Mouse (Mus musculus) kidney, embryonic 14.5 days (tissue): Measurements from ENCODE around the gene Camk1g. TPM values are rescaled to one million over a fixed set of nuclear protein-coding genes. Genes with fewer than 3 reads are reported as not detected.

Source experiments
- polyA plus RNA-seq: library from polyadenylated mRNA; unstranded; fragments of >200 nt; fragmentation: Nextera tagmentation; extraction: Ambion mirVana; gene quantifications from 2 replicates; pipeline ENCODE4 v1.2.1, GENCODE M21; 2014

Camk1g gene
- polyA plus RNA-seq, 1 experiment from 2014 or later = 13.4 TPM

Other genes with a start within 250 kb of the Camk1g start
- 9.0 and 11.0 TPM in 2 replicates for gene Diexf, start 240.0 kb downstream of the Camk1g start, polyA plus RNA-seq
- 7.4 and 16.1 TPM in 2 replicates for gene Irf6, start 217.2 kb downstream of the Camk1g start, polyA plus RNA-seq
- 13.1 and 16.0 TPM in 2 replicates for gene A130010J15Rik, start 202.3 kb downstream of the Camk1g start, polyA plus RNA-seq
- gene Traf3ip3, start 168.6 kb downstream of the Camk1g start, polyA plus RNA-seq = 0.50 and 1.6 TPM in 2 replicates
- 0.29 and 0.49 TPM in 2 replicates for gene Lamb3, start 162.6 kb downstream of the Camk1g start, polyA plus RNA-seq
- gene Hsd11b1, start 106.2 kb downstream of the Camk1g start, polyA plus RNA-seq = 0.46 and 1.6 TPM in 2 replicates
- 17.9 and 26.5 TPM in 2 replicates for gene G0s2, start 97.1 kb downstream of the Camk1g start, polyA plus RNA-seq